Mouse (Mus musculus): Measurements from ENCODE around the gene Rps6kb1.

Gene Rps6kb1

DNA sequence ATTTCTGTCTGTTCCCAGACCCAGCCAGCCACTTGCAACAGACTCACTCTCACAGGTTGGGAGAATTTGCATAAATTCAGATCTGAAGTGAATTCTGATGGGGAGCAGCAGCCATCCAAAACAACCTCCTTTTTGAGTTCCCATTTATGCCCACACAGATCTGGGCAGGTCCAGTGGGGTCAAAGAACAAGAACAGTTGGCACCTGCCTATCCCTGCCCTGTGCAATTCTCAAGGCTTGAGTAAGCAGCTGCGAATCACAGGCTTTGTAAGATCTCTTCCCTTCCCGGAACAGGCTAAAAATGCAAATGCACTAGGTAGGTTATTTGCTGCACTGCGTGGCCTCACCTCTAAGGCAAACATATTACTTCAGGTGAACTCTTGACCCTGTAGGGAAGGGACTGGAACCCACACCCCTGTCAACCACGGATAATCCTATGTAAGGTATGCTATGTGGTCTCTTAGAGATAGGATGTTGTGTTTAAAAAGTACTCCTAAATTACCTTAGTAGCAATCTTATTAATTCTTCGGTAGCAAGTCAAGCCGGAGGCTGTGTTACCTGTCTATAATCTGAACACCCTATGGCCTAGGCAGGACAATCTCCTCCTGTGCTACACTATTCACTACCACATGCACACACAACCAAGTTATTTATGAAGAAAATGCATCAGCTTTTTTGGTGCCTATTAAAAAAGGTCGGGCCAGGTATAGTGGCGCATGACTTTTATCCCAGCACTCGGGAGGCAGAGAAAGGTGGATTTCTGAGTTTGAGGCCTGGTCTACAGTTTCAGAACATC lies 35.9 kb upstream of the Rps6kb1 start:
- no peak for DNase-seq (ENCODE audit: low read depth, low spot score)

DNA sequence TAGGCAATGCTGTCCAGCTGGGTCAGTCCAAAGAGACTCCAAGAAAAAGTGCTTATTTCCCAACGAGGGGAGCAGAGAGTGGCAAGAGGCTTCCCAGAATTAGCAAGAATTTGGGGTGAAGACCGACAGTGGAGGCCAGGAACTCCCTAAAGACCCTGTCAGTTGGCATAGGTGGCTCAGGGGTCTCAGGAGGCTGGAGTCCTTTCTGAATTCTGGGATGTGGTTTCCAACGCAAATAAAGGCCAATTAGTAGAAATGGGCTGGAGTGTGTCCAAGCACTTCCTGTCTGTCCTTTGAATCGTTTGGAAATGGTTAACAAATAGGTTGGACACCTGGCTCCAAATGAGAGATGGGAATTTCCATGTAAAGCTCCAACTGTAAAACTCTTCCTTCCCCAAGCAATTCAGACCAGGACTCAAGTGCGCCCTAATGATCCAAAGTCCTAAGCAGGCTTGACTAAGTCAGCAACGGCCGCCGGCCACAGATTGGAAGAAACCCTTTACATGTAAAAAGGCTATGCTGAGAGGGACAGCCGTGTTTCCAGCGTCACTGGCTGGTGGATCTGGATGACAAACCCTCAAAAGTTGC lies 35.2 kb upstream of the Rps6kb1 start:
- DNase-seq (ENCODE audit: low read depth, low spot score), result no peak

DNA sequence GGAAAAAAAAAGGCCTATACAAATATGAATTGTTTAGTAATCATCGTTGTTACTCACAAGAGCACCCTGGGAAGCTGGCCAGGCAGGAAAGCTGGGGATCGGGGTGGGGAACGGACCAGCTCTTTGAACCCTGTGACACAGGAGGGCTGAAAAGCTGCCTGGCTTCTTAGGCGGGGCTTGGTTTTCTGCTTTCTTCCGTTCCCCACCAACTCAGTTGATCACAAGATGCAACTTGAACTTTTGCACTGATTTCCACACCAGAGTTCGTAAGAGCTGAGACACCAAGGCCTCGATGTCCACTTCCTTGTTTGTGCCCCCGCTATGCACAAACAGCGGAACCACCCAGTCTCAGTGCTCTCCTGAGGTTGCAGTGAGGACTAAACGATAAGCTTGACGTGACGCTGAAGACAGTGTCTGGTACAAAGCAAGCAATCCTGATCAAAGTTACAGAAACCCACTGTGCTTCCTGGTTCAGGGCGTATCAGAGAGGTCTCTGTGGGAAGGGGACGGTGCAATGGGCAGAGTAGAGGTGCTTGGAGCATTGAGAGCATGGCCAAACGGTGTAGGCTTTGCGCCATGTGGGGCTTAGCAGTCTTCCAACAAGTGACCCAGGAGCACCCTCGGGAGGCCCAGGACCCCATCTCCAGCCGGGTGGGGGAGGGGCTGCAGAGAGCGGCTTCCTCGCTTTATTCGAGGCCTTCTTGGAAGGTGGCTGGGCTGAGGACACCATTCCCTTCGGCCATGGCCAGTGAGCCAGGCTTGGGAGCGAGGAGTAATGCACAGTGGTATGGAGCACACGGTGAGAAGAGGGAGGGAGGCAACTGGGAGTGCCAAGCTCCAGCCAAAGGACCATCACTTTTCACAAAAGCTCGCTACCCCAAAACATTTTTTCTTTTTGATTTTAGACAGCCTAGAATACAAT lies 34.5 kb upstream of the Rps6kb1 start:
- no peak for DNase-seq (ENCODE audit: low read depth, low spot score)

DNA sequence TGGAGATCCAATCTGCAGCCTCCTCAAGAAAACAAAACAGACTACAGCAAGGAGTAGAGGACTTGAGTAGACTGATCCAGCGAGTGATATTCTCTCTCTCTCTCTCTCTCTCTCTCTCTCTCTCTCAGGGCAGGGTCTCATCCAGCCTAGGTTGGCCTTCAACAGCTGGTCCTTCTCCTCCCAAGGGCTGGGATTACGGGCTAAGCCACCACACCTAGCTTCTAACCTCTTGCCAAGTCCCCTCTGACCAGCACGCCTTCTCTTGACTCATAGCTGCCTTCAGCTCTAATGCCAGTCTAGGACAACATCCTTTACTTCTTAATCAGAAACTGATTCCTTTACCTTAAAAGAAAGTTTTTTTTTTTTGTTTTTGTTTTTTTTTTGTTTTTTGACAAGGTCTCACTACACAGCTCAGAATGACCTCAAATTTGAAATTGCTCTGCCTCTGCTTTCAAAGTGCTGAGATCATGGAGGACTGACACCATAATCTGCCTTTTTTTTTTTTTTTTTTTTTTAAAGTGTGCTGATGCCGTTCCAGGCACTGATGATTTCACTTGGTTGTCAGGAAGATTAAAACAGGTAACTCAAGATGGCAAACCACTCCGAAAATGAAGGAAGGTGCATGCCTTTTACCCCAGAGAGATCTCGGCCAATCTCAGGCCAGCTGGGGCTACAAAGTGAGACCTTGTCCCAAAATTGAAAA lies 33.7 kb upstream of the Rps6kb1 start:
- DNase-seq (ENCODE audit: low read depth, low spot score), result no peak

DNA sequence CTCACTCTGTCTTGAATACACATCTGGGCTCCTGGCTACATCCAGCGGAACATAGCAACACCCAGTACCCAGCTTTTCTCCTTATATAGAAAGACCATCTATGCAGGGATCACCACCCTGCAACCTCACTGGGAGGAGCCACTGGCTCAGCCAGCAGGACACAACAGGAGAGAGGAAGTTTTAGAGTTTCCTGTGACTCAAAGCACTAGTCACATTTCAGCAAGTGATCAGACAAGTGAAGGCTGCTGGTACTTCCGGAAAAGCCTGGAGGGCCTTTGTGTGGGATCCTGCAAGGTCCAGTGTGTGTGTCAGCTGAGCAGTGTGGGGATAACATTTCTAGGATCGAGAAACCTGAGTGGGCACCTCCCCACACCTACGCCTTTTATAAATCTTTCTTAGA lies 32.6 kb upstream of the Rps6kb1 start:
- no peak for DNase-seq (ENCODE audit: low read depth, low spot score)

DNA sequence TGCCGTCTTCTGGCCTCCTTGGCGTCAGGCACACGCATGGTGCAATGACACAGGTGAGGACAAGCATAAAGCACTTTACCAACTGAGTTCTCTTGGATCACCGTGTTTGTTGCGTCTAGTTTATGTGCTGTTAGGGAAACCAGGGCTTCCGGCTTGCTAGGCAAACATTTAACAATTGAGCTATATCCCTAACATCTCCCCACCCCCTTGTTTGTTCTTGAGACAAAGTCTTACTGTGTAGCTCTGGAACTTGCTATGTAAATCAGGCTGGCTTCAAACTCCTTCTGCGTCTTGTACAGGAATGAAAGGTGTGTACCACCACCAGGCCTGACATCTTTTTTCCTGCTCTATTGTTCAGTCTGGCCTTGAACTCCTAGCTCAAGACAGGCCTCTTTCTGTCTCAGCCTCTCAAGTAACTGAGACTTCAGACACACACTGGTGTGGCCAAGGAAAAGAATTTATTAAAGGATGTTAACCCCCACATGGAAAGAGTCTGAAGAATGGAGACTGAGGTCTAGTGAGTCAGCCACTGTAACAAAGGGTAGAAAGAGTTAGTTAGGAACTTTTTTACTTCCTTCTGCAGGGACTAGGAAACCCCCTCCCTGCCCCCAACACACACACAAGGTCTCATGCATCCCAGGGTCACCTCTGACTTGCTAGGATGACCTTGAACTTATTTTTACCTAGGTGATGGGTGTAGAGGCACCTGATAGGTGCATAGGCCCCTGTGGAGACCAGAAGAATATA lies 31.2 kb upstream of the Rps6kb1 start:
- DNase-seq (ENCODE audit: low read depth, low spot score), result no peak

DNA sequence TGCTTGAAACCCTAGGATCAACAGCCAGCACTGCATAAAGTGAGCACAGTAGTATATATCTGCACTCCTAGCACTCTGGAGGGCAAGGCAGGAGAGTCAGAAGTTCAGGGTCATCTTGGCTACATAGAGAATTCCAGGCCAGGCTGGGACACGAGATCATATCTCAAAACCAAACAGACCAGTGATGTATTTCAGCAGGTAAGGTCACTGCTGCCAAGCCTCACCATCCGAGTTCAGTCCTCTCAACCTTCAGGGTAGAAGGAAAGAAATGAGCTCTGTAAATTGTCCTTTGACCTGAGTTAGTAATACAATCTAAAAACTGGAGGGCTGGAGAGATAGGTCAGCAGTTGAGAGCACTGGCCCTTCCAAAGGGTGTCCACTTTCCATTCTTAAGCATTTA lies 29.8 kb upstream of the Rps6kb1 start:
- DNase-seq (ENCODE audit: low read depth, low spot score), result no peak

DNA sequence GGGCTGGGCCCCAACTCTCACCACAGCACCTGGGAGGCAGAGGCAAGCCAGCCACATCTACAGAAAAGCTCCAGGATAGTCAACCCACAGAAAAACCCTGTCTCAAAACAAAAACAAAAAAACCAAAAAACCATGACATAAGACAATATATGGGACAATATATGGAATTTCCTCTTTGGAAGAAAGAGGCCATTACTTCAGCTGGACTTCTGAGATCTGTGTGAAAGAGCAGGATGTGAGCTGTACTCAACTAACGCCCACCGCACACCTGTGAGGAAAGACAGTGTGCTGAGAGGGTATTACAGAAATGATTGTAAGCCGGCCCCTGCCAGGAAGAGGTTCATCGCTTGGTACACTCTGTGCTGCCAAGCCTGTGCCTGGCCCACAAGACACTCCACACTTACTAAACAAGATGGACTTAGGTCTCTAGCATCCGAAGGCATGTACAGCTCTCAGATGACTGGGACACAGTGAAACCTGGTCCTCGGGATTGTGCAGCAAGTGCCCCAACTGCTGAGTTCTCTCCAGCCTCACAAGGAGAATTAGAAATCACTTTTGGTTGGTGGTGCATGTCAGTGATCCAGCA lies 29.1 kb upstream of the Rps6kb1 start:
- DNase-seq (ENCODE audit: low read depth, low spot score), result peak; percentile 71

DNA sequence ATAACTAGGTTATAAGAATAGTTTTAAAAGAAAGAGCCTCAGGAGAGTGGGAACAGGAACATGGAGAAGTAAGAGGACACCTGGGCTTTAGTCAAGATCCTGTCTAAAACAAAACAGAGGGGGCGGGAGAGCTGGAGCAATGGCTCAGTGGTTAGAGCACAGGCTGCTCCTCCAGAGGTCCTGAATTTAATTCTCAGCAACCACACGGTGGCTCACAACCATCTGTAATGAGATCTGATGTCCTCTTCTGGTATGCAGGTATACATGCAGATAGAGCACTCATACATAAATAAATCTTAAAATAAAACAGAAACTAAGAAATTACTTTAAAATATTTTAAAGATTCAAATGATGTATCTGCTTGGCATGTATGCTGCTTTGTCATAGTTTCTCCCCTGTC lies 28.0 kb upstream of the Rps6kb1 start:
- no peak for DNase-seq (ENCODE audit: low read depth, low spot score)

DNA sequence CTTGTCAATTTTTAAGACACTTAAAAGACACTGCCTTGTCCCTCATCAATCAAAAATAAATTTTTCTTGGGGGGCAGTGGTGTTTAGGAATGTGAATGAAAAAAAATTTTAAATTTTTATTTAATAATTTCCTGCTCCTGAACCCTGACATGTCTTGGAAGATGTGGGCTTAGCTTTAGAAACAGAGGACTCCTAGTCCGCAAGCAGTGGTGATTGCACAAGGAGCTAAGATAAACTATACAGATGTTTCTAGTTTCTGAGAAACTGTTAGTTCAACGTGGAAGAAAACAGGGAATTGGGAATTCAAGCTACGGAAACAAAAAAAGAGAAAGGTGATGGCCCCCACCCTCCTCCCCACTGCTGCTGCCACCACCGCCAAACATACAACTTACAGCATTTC lies 27.3 kb upstream of the Rps6kb1 start:
- DNase-seq (ENCODE audit: low read depth, low spot score), result no peak

DNA sequence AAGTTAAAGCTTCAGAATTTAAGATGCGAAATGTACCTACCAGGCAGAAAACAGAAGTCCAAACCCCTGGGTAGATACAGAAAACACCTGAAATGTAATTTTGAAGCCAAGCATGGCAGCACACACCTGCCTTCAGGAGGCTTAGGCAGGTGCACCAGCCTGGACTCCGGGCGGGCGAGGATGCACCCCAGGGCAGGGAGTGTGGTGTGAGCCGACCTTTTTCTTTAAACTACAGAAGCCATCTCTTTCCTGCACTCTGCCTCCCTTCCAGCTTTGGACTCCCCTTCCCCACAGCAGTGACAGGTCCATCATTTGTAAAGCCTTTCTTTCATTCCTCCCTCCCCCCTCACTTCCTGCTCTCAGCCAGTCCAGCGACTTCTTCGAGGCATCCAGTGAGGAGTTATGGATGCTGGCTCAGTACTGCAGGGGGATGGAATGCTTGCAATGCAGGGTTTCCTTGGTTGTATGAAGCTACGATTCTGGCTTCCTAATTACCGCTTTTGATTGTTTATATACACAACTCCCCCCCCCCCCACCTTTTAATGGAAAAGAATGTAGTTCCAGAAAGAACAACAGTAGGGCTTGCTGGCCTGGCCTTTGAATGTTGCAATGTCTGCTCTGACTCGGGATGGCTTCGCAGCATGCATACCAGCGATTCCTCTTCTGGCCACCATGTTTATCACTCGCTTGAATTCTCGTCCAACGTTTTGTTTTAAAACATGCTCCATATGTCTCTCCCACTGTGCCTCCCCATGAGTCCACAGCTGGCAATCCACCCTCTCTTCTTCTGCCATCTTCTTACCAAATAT lies 26.6 kb upstream of the Rps6kb1 start:
- no peak for DNase-seq (ENCODE audit: low read depth, low spot score)

DNA sequence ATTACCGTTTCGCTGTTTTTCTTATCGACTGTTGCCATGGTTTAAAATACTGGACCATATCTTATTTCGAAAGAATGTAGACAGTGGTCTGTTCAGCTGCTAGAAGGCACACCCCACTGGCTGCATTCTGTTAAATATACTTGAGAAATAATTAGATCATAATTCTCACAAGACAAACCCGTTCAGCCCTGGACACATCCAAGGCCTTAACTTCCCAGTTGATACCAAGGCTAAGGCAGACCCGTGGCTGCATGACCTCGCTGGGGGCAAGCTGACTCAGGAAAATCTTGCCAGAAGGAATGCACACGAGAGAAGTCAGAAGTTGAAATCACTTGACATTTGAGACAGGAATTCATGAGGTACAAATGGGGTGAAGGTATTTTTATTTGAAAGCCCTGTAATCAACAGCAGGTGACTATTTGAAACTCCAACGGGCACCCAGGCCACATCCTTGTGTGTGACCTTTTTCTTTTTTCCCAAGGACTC lies 25.7 kb upstream of the Rps6kb1 start:
- DNase-seq (ENCODE audit: low read depth, low spot score), result no peak

DNA sequence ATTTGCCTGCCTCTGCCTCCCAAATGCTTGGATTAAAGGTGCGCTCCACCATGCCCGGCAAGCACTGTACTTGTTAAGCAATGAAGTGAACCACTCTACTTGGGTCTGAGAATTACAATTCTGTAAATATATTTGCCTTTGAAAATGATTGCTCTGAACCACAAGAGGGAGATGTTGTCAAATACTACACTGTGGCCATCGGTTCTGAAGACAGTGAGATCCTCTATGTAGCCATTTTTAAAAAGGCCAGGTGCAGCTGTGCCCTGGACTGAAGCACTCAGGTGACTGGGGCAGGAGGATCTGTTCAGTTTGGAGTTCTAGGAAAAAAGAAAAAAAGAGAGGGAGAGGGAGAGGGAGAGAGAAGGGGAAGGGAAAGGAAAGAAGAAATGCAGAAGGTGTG lies 23.8 kb upstream of the Rps6kb1 start:
- no peak for DNase-seq (ENCODE audit: low read depth, low spot score)

DNA sequence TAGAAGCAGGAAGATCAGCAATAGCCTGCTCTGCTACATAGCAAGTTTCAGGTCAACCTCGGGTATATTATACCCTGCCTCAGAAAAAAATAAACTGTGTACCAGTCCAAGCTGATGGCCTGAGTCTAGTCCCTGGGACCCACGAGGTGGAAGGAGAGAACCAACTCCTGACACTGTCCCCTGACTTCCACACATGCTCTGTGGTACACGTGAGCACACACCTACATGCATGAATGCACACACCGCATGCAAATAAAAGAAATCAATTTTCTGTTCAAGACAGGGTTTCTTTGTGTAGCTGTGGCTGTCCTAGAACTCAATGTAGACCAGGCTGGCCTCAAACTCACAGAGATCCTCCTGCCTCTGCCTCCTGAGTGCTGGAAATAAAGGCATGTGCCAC lies 13.7 kb upstream of the Rps6kb1 start:
- DNase-seq (ENCODE audit: low read depth, low spot score), result no peak

DNA sequence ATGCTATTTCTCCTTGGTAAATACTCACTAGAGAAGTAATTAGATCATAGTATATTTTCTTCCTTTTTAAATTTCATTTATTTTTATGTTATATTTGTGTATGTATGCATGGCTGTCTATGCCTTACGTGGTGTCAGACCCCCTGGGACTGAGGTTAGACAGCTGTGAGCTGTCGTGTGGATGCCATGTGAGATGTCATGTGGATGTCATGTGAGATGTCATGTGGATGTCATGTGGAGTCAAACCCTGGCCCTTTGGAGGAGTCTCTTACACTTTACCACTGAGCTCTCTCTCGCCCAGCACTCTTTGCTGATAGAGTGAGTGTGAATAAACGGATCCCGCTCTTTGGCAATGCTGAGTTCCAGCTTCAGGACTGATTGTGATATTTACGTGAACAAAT lies 8.9 kb upstream of the Rps6kb1 start:
- no peak for DNase-seq (ENCODE audit: low read depth, low spot score)

DNA sequence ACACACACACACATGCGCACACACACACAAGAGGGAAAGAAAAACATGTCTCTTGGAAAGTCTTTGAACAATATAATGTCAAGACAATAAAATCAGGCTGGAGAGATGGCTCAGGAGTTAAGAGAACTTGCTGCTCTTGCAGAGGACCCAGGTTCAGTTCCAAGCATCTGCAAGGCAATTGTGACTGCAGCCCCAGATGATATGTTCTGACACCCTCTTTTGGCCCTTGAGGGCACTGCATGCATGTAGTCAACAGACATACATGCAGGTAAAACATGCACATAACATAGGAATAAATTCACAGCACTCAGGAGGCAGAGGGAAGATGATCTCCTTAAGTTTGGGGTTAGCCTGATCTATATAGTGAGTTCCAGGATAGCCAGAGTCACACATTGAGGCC lies 2.8 kb upstream of the Rps6kb1 start:
- DNase-seq (ENCODE audit: low read depth, low spot score), result no peak

DNA sequence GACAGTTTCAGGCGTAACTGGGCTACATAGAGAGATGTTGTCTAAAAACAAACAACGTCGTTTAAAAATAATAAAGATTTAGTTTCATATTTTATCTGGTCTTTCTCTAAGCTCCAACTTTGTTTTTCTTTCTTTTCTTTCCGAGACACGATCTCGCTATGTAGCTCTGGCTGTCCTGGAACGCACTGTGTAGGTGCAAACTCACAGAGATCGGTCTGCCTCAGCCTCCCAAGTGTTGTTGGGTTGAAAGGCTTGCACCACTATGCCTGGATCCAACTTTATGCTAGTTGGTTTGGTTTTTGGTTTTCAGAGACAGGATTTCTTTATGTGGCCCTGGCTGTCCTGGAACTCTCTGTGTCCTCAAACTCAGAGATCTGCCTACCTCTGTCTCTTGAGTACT lies 951 bp upstream of the Rps6kb1 start:
- no peak for DNase-seq (ENCODE audit: low read depth, low spot score)

DNA sequence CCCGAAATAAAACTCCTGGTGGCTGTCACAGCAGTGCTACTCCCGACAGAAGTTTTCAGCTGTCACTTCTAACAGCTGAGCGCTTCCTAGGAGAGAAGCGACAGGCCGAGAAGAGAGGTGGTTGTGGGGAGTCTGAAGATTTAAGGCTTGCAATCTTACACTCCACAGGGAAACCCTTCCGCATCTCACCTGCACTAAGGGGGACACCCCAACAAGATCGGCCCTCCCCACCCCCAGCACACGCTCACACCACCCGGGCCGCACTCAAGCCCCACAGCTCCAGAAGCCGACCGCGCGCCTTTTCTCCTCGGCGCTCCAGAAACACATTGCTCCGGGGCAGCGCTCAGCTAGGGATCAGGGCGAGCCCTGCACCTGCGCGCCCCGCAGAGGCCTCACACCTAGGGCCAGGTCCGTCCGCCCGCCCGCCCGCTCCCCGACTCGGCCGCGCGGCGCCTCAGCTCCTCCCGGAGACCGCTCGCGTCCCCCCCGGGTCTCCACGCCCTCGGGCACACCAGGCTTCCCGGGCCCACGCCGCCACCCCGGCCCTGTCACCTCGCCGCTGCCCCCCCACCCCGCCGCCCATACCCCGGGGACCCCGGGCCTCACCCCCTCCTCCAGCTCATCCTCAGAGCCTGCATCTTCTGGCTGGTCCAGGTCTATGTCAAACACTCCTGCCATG lies 506 bp downstream of the Rps6kb1 start:
- peak; percentile 27 for DNase-seq (ENCODE audit: low read depth, low spot score)

DNA sequence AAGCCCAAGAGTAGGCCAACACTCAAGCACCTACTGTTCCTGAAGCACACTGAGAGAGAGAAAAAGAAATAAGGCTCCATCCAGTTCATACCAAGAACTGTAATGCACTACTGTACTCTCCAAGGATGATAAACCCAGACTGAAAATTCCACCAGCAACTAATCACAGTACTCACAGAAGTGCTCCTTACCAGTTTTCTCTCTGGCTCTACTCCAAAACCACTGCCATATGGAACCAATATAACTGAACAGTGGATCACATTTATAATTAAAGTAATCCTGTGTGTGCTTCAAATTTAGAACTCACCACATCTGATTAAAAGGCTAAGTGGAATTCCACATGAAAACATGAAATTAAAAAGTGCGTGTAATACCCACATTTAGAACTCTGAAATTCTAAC lies 1.8 kb downstream of the Rps6kb1 start:
- DNase-seq (ENCODE audit: low read depth, low spot score), result no peak
